Mouse (Mus musculus): ENCODE measurements at regions not wholly inside any gene's neighbourhood (a gene's known extent, or its start where the extent isn't known, plus 50 kb on each side); places are given as distances from the start of the nearest gene placed in this dataset.

DNA sequence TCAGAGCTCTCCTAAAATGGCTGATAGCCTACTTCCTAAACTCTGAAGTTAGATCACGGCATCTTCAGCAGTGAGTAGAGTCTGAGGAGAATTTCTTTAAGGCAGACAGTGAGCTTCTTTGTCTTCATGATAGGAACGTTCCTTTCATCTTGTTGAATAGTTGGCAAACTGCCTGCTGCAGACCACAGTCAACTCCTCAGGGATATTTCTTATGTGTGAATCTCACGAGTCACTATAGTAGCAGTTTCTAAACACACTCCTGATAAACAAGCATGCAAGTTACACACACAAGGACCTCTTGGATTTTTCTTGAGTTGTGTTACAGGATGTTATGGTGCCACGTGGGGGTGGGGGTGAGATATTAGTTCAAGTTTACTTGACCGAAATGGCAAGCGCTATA is 205.2 kb downstream of the Gm11077 start:
- DNase-seq (ENCODE audit: low spot score): no peak

- DNase-seq (ENCODE audit: low spot score): no peak
Observed at GRCm38 (mm10) chr6:140938025-140938424, 208.9 kb downstream of the Gm11077 start.

- no peak for DNase-seq (ENCODE audit: low spot score)
Observed at GRCm38 (mm10) chr6:140946720-140947119, 217.6 kb downstream of the Gm11077 start.

DNA sequence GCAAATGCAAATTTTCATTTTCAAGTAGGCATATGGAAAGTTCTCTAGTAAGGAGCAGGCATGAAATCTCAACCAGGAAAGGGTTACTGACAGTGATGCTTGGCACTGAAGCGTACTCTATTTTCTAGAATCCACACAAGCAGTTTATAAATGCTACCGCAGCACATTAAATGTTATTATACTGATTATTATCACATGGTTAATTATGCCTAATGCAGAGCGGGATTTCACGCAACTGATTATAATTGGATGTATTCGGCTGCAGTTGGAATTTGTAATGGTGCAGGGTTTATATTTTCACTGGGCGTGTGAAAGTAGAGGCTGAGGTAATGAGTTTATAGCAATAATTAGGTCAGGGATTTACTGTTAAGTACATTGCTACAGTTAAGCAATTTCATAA is 221.4 kb downstream of the Gm11077 start:
- no peak for DNase-seq (ENCODE audit: low spot score)

GRCm38 (mm10) chr6:140953256-140953655 is 224.2 kb downstream of the Gm11077 start:
- DNase-seq (ENCODE audit: low spot score): no peak

DNA sequence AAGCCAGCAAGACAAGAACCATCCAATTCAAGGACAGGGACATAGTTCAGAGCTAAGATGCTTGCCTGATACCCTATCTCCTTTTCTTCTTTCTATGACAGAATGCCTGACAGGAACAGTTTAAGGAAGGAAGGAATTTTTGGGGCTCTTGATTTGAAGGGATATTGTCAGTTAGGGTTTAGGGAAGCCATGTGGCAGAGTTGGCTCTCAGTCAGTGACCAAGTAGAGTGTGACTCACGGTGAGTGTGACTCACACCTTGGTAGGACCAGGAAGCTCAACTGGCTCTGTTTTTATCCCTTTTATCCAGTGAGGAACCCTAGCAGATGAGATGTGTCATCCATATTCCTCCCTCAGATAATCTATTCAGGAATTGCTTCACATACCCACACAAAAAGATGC is 224.6 kb downstream of the Gm11077 start:
- DNase-seq (ENCODE audit: low spot score): no peak

DNA sequence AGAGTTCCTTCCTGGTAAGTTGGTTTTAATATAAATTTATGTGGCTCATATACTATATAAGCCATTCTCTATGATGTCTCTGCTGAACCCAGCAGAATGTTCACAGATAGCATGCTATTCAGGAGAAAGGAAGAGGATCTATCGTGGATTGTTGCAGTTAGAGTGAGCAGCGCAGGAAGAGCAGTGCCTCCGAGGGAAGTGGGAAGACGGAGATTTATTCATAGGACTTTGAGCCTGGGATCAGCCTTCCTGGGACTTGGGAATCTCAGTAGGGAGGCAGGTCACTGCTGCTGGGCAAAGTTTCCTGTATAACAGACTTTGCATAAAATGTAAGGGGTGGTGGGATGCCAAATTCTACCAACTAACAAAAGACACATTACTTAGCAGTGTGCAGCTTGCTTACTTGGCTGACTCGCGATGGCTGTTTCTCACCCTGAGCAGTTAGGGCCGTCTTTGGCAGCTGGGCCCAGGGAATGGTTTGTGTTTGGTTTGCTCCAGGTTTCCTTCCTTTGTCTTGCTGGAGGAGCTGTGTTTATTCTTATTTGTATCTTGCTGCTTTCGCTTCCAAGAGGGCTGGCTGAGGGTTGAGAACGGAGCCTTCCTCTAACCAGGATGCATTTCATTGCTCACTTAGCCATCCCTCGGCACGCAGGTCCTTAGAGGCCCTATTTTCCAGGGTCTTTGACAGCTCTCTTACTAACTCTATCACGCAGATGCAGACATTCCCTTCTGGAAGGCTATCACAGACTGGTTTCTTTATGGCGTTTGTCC is 226.9 kb downstream of the Gm11077 start:
- peak; percentile 8 for DNase-seq (ENCODE audit: low spot score)

- no peak for DNase-seq (ENCODE audit: low spot score)
Observed at GRCm38 (mm10) chr6:140956522-140956863, 227.4 kb downstream of the Gm11077 start.

GRCm38 (mm10) chr6:140961987-140962386 is 232.9 kb downstream of the Gm11077 start:
- peak; percentile 9 for DNase-seq (ENCODE audit: low spot score)

DNA sequence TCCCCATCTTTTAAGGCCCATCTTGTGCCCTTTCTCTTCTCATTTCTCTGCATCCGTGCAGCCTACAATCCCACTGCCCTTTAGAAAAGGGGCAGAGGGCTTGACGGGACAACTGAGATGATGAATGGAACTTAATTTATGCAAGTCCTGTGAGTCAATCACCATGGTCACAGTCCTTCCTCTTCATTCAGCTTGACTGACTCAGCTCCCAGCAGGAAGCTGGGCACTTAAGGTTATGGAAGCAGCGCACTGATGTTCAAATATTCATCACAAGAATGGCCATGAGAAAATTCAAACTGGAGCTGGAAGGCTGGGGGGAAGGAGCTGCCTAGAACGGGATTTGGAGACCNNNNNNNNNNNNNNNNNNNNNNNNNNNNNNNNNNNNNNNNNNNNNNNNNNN is 233.5 kb downstream of the Gm11077 start:
- DNase-seq (ENCODE audit: low spot score): no peak

GRCm38 (mm10) chr6:140973732-140974131 is 244.6 kb downstream of the Gm11077 start:
- DNase-seq (ENCODE audit: low spot score): no peak

- DNase-seq (ENCODE audit: low spot score): no peak
Observed at GRCm38 (mm10) chr6:140976989-140977388, 247.9 kb downstream of the Gm11077 start.

DNA sequence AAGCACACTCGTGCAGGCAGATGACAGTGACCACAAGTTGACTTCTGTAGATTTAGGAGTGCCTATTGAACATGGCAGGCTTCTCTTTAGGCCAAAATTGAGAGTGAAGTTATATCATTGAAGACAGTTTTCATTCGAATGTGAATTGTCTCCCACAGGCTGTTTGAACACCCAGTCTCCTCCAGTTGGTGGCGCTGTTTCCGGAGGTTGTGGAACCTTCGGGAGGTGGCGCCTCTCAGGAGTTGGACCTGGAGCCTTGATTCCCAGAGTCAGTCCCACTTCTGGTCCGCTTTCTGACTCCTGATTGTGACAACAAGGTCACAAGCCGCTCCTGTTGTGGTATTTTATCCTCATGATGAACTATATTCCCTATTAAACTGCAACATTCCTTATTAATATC is 254.5 kb downstream of the Gm11077 start:
- no peak for DNase-seq (ENCODE audit: low spot score)

DNA sequence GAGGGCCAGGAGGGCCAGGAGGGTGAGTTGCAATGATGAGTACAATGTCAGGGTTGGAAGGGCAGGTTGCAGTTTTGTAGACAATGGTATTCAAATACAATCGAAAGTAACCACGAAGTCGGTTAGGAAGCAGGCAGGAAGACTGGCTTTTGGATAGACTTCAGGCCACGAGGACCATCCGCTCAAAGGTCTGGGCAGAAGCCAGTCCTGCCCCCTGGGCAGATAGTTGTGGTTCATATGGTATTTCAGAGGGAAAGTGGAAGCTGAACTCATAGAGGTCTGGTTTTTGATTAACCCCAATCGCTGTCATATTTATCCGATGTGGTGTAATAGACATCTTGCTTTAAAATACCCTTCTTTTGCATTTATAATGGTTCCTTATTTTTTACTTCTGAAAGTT is 255.2 kb downstream of the Gm11077 start:
- no peak for DNase-seq (ENCODE audit: low spot score)

DNA sequence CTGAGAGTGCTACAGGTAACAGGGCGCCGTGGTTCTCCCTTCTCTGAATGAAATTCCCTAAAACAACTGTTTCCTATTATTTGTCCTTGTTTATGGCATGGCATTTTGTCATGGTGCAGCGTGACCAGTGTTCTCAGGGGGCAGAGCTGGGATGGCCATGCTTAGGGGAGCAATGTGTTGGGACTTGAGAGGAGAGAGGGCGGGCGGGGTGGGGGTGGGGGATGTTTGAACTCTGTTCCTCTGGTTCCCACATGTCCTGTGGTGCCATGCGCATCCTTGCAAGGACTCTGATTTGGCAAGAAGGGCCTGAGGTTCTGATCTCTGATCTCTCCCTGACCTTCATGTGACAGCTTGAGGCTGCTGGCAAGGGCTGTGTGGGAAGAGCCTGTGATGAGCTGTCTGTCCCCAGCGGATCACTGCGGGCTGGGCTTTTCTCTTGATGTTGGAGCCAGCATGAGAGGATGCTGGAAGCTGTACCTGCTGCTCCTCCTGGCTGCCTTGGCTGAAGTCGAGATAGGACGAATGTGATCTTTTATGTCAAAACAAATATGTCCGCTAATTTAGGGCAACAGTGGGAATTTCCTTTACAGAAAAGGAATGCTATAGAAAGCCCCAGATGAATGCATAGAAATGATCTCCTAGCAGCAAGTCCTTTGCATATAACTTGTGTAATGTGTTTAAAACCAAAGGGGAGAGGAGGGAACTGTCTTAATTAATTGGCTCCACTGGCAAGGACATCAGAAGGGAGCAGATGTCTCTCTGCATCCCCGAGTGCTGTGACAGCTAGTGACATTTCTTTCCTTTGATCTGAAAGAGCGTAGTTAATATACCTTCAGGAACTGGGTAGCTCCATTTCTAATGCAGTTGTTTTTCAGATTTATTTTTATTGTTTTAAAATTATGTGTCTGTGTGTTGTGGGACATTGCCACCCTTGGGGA is 255.2 kb upstream of the Pde3a start:
- DNase-seq (ENCODE audit: low spot score): no peak

DNA sequence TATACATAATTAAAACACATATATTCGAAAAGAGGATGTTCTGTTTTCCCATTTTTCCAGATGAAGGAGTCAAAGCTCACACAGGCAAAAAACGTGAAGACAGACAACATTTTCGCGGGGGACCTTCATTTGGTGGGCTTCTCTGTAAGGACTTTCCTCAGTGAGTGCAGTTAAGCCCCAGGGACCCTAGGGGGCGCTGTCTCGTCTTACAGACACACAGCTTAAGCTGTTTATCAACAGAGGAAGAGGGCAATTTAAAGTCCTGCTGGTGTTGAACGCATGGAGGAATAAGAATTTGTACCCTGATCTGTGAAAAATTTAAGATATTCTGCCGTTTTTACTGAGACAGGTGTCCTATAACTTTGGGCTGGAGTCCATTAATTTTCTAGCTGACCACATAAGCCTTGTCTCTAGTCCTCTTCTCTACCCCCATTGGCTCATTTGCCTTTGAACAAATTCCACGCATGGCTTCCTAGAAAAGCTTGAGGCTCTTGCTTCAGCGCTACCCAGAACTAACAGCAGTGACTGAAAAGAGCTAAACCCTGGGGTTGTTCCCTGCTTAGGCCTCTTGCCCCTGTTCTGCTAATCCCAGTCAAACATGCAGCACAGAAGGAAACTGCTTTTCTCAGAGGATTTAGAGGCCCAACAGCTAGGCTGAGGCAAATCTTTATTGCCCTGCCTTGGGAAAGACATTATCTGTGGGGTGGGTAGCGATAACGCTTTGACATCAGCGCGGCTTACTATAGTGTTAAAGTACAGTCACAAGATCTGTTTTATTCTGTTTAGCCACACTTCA is 253.5 kb upstream of the Pde3a start:
- no peak for DNase-seq (ENCODE audit: low spot score)

GRCm38 (mm10) chr6:140998069-140998468 is 251.0 kb upstream of the Pde3a start:
- no peak for DNase-seq (ENCODE audit: low spot score)

DNA sequence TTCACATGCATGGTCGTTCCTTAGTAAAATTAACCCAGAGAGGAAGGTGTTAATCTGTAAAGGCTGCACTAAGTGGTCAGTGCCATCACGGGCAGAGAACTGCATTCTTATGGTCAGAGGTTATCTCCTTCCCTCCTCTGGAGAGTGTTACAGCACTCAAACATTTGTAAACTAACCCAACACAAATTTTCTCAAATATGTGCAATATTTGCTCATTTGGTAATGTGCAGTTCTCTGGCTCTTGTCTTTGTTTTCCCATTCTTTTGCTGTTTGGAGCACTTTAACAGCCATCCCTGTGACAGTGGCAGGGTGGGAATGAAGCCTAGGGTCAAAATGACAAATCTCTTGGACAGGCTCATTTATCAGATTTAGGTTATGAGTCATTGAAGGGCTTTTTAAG is 248.5 kb upstream of the Pde3a start:
- no peak for DNase-seq (ENCODE audit: low spot score)

DNA sequence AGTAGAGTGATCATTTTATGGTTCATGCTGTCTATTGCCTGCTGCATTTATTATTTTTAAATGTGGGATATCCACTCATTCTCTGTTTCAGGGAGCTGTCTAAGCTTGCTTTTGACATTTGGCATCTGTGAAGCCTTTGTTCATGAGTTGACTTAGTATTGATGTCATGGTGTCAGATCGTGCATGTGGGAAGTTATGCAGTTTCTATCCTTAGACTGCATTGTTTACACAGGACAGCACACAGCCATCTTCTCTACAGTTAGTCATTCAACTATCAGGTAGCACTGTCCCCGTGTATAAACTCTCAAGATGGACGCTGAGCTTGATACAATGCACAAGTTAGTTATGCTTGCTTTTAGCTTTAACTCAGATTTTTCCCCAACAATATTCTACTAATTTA is 247.8 kb upstream of the Pde3a start:
- no peak for DNase-seq (ENCODE audit: low spot score)

GRCm38 (mm10) chr6:141015055-141015681 is 233.9 kb upstream of the Pde3a start:
- no peak for DNase-seq (ENCODE audit: low spot score)

GRCm38 (mm10) chr6:141023501-141023900 is 225.6 kb upstream of the Pde3a start:
- DNase-seq (ENCODE audit: low spot score): no peak

DNA sequence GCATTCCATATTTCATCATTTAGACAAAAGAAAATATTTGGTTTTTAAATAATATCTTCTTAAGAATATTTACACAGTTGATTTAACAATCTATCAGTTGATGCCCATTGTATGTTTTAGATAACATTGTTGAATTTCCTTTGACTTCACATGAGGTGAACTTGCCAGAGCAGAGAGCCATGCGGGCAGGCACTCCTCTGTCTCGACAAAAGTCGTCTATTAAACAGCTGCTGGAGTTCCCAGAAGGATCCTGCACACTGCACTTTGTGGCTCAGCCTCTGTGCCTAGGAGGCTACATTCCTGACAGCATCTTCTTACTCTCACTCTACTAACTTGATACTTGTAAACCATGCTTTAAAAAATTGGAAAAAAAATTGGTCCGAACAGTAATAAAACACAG is 221.7 kb upstream of the Pde3a start:
- peak; percentile 8 for DNase-seq (ENCODE audit: low spot score)
